Mouse (Mus musculus) midbrain, embryonic 13.5 days (tissue): ENCODE data around the gene Ptcra. TPM values are rescaled to one million over a fixed set of nuclear protein-coding genes. Genes with fewer than 3 reads are reported as not detected.
A peak's percentile ranks its signal among the peaks of the same experiment; 100 is the strongest.
"Not testable (repeated sequence)": the region's sequence is repeated elsewhere in the genome, so short reads cannot be mapped to it uniquely, and the experiment has no call there.

ENCODE experiments used
- ATAC-seq: fragments of 200-750 bp; cut with Nextera tagmentation; 2 replicates; pipeline ENCODE4 v1.8.0; 2017; ENCODE audit warnings: mild to moderate bottlenecking, moderate TSS enrichment, moderate library complexity
- H3K27ac ChIP-seq: fragments of 300-500 bp; sonication (generic); 2 replicates; pipeline ENCODE4 v1.5.1; 2015; ENCODE audit warnings: inconsistent platforms, mild to moderate bottlenecking, moderate library complexity
- H3K27me3 ChIP-seq: fragments of 300-500 bp; sonication (generic); 2 replicates; pipeline ENCODE4 v1.6.1; 2015; ENCODE audit warnings: mild to moderate bottlenecking, inconsistent platforms
- H3K36me3 ChIP-seq: fragments of 300-500 bp; sonication (generic); 2 replicates; pipeline ENCODE4 v1.6.1; 2015; ENCODE audit warnings: mild to moderate bottlenecking, inconsistent platforms
- H3K4me1 ChIP-seq: fragments of 300-500 bp; sonication (generic); replicated peaks from 2 replicates; pipeline ENCODE4 v1.6.1; 2015; ENCODE audit warnings: inconsistent platforms
- H3K4me2 ChIP-seq: fragments of 300-500 bp; sonication (generic); replicated peaks from 2 replicates; pipeline ENCODE4 v1.6.1; 2015; ENCODE audit warnings: moderate library complexity, mild to moderate bottlenecking, inconsistent platforms
- H3K4me3 ChIP-seq: fragments of 300-500 bp; sonication (generic); replicated peaks from 2 replicates; pipeline ENCODE4 v1.5.1; 2015; ENCODE audit warnings: mild to moderate bottlenecking, inconsistent platforms
- H3K9ac ChIP-seq: fragments of 300-500 bp; sonication (generic); replicated peaks from 2 replicates; pipeline ENCODE4 v1.6.1; 2015; ENCODE audit warnings: mild to moderate bottlenecking, inconsistent platforms
- H3K9me3 ChIP-seq: fragments of 300-500 bp; sonication (generic); 2 replicates; pipeline ENCODE4 v1.6.1; 2016; ENCODE audit warnings: mild to moderate bottlenecking, inconsistent platforms
- WGBS: fragments of 180-500 bp; shearing (Covaris S2); methylation state at CpG from one replicate; pipeline ENCODE4 v1.1.7; 2015; 5-methylcytosine and 5-hydroxymethylcytosine counted together
- polyA plus RNA-seq: library from polyadenylated mRNA; unstranded; fragments of >200 nt; fragmentation: Nextera tagmentation; extraction: Ambion mirVana; gene quantifications from 2 replicates; pipeline ENCODE4 v1.2.1, GENCODE M21; 2015

Ptcra gene
- polyA plus RNA-seq, 1 experiment from 2014 or later: 0.24 TPM

- Histone ChIP-seq H3K4me2 (no peak overlapping the region), H3K9me3 (no peaks in the 10 kb centered on the region), H3K9ac (no peak overlapping the region), H3K36me3 (no peaks in the 10 kb centered on the region), H3K4me1 (peaks cover 8% of the 10 kb centered on the region), H3K4me3 (no peak overlapping the region), H3K27me3 (no peaks in the 10 kb centered on the region), H3K27ac (no peak overlapping the region)
- 68% methylated on average over 8 of the region's 8 CpGs for WGBS
- ATAC-seq: no peak
Observed at GRCm38 (mm10) chr17:46767868-46768267, 4.4 kb upstream of the Ptcra start.

- H3K4me2 ChIP-seq, ATAC-seq, H3K9me3 ChIP-seq, H3K4me1 ChIP-seq, H3K9ac ChIP-seq, H3K27me3 ChIP-seq, H3K4me3 ChIP-seq, H3K36me3 ChIP-seq, H3K27ac ChIP-seq: not testable (repeated sequence)
- 70% methylated on average over 9 of the region's 9 CpGs for WGBS
Observed at GRCm38 (mm10) chr17:46764916-46765315, 1.4 kb upstream of the Ptcra start.

GRCm38 (mm10) chr17:46758753-46759152 lies 4.8 kb downstream of the Ptcra start:
- Histone ChIP-seq H3K27me3 (no peaks in the 10 kb centered on the region), H3K9ac (no peak overlapping the region), H3K4me3 (no peak overlapping the region), H3K9me3 (no peaks in the 10 kb centered on the region), H3K27ac (no peak overlapping the region), H3K36me3 (no peaks in the 10 kb centered on the region), H3K4me1 (no peaks in the 10 kb centered on the region), H3K4me2 (no peak overlapping the region)
- ATAC-seq: no peak
- WGBS: 84% methylated on average over 12 of the region's 12 CpGs

GRCm38 (mm10) chr17:46751794-46752556 lies 11.5 kb downstream of the Ptcra start, which contains the start of gene Cnpy3:
Cnpy3 (minus strand) TSS chr17:46752214.
- ATAC-seq: peak; percentile 99
- Histone ChIP-seq H3K4me3 (peak within 1 kb of the TSS; percentile 82), H3K27ac (peak within 1 kb of the TSS; percentile 92), H3K4me1 (peaks cover 19% of the 10 kb centered on the region), H3K36me3 (peaks cover 5% of the 10 kb centered on the region; the same call in 1 of the 2 replicates), H3K27me3 (no peaks in the 10 kb centered on the region), H3K9ac (peak within 1 kb of the TSS; percentile 83), H3K9me3 (no peaks in the 10 kb centered on the region), H3K4me2 (peak within 1 kb of the TSS; percentile 82)
- under 1% methylated on average over 56 of the region's 58 CpGs for WGBS

GRCm38 (mm10) chr17:46751056-46751793 lies 12.3 kb downstream of the Ptcra start:
- peak overlapping the region; percentile 92 for H3K27ac ChIP-seq
- peak overlapping the region; percentile 82 for H3K4me2 ChIP-seq
- H3K9ac ChIP-seq: peak overlapping the region; percentile 83
- peaks cover 11% of the 10 kb centered on the region for H3K36me3 ChIP-seq
- no peak for ATAC-seq
- 26% methylated on average over 16 of the region's 16 CpGs for WGBS
- H3K9me3 ChIP-seq: no peaks in the 10 kb centered on the region
- peaks cover 19% of the 10 kb centered on the region for H3K4me1 ChIP-seq
- H3K4me3 ChIP-seq: peak overlapping the region; percentile 82
- H3K27me3 ChIP-seq: no peaks in the 10 kb centered on the region

GRCm38 (mm10) chr17:46750580-46750979 lies 12.9 kb downstream of the Ptcra start:
- H3K4me3 ChIP-seq: peak overlapping the region; percentile 82
- peaks cover 18% of the 10 kb centered on the region for H3K36me3 ChIP-seq
- 0 out of 2 replicates have a peak overlapping the region, but pooled peaks have one; percentile 92 for H3K27ac ChIP-seq
- no peaks in the 10 kb centered on the region for H3K9me3 ChIP-seq
- H3K27me3 ChIP-seq: no peaks in the 10 kb centered on the region
- 90% methylated on average over 4 of the region's 4 CpGs for WGBS
- H3K4me1 ChIP-seq: peaks cover 19% of the 10 kb centered on the region
- peak overlapping the region; percentile 83 for H3K9ac ChIP-seq
- H3K4me2 ChIP-seq: peak overlapping the region; percentile 82
- no peak for ATAC-seq

GRCm38 (mm10) chr17:46749282-46749681 lies 14.2 kb downstream of the Ptcra start:
- H3K9ac ChIP-seq: no peak overlapping the region
- H3K9me3 ChIP-seq: no peaks in the 10 kb centered on the region
- H3K4me1 ChIP-seq: peaks cover 19% of the 10 kb centered on the region
- ATAC-seq: no peak
- peaks cover 24% of the 10 kb centered on the region for H3K36me3 ChIP-seq
- WGBS: 90% methylated on average over 5 of the region's 5 CpGs
- no peaks in the 10 kb centered on the region for H3K27me3 ChIP-seq
- no peak overlapping the region for H3K4me3 ChIP-seq
- no peak overlapping the region for H3K4me2 ChIP-seq
- H3K27ac ChIP-seq: no peak overlapping the region

- H3K9ac ChIP-seq: 0 out of 2 replicates have a peak overlapping the region, but pooled peaks have one; percentile 5
- H3K27me3 ChIP-seq: no peaks in the 10 kb centered on the region
- peaks cover 37% of the 10 kb centered on the region for H3K36me3 ChIP-seq
- 96% methylated on average over 2 of the region's 2 CpGs for WGBS
- no peak overlapping the region for H3K4me3 ChIP-seq
- no peak overlapping the region for H3K27ac ChIP-seq
- H3K4me1 ChIP-seq: peaks cover 18% of the 10 kb centered on the region
- H3K9me3 ChIP-seq: no peaks in the 10 kb centered on the region
- H3K4me2 ChIP-seq: no peak overlapping the region
- ATAC-seq: no peak
Observed at GRCm38 (mm10) chr17:46747806-46748205, 15.7 kb downstream of the Ptcra start.

GRCm38 (mm10) chr17:46747234-46747633 lies 16.3 kb downstream of the Ptcra start:
- H3K4me3 ChIP-seq: no peak overlapping the region
- no peak overlapping the region for H3K4me2 ChIP-seq
- H3K9ac ChIP-seq: no peak overlapping the region; the same call in 1 of the 2 replicates
- H3K36me3 ChIP-seq: peaks cover 41% of the 10 kb centered on the region
- 85% methylated on average over 8 of the region's 8 CpGs for WGBS
- no peaks in the 10 kb centered on the region for H3K9me3 ChIP-seq
- H3K4me1 ChIP-seq: peaks cover 14% of the 10 kb centered on the region
- no peak overlapping the region for H3K27ac ChIP-seq
- ATAC-seq: no peak
- H3K27me3 ChIP-seq: no peaks in the 10 kb centered on the region

GRCm38 (mm10) chr17:46745506-46745905 lies 18.0 kb downstream of the Ptcra start:
- 76% methylated on average over 2 of the region's 2 CpGs for WGBS
- H3K4me1 ChIP-seq: peaks cover 4% of the 10 kb centered on the region
- H3K9me3 ChIP-seq: no peaks in the 10 kb centered on the region
- H3K27ac ChIP-seq: no peak overlapping the region
- peaks cover 49% of the 10 kb centered on the region for H3K36me3 ChIP-seq
- no peak overlapping the region for H3K9ac ChIP-seq
- H3K27me3 ChIP-seq: no peaks in the 10 kb centered on the region
- ATAC-seq: no peak
- no peak overlapping the region for H3K4me2 ChIP-seq
- H3K4me3 ChIP-seq: no peak overlapping the region

GRCm38 (mm10) chr17:46742986-46743385 lies 20.5 kb downstream of the Ptcra start:
- Histone ChIP-seq H3K27ac (no peak overlapping the region), H3K9me3 (0 out of 2 replicates have a peak, but pooled peaks cover 3% of the 10 kb centered on the region), H3K27me3 (no peaks in the 10 kb centered on the region), H3K4me2 (no peak overlapping the region), H3K4me1 (no peaks in the 10 kb centered on the region), H3K9ac (no peak overlapping the region), H3K36me3 (peaks cover 57% of the 10 kb centered on the region), H3K4me3 (no peak overlapping the region)
- no peak for ATAC-seq
- WGBS: 90% methylated on average over 9 of the region's 9 CpGs

- no peak for ATAC-seq
- Histone ChIP-seq H3K9ac (no peak overlapping the region), H3K27me3 (no peaks in the 10 kb centered on the region), H3K27ac (no peak overlapping the region), H3K4me3 (no peak overlapping the region), H3K36me3 (peaks cover 58% of the 10 kb centered on the region), H3K4me1 (no peaks in the 10 kb centered on the region), H3K9me3 (0 out of 2 replicates have a peak, but pooled peaks cover 3% of the 10 kb centered on the region), H3K4me2 (no peak overlapping the region)
- 96% methylated on average over 6 of the region's 6 CpGs for WGBS
Observed at GRCm38 (mm10) chr17:46741305-46741704, 22.2 kb downstream of the Ptcra start.
